Mouse (Mus musculus) left cerebral cortex, adult 2 months (tissue): ENCODE data around the gene Cpn1. TPM values are rescaled to one million over a fixed set of nuclear protein-coding genes. Genes with fewer than 3 reads are reported as not detected.
A peak's percentile ranks its signal among the peaks of the same experiment; 100 is the strongest.

ENCODE experiments used
- DNase-seq, 2 experiments: peaks; one replicate each; pipeline ENCODE4 v3.0.0; 2021 to 2022; ENCODE audit warnings: low spot score in 2 of 2, mixed read lengths in 1 of 2; ENCODE audit errors: extremely low spot score in 1 of 2
- H3K27ac ChIP-seq: fragments of 200-600 bp; 2 replicates; pipeline ENCODE4 v1.8.1; 2022
- H3K4me3 ChIP-seq: fragments of 200-600 bp; 2 replicates; pipeline ENCODE4 v1.8.1; 2022
- CTCF ChIP-seq: fragments of 200-600 bp; IDR thresholded peaks from 2 replicates; pipeline ENCODE4 v1.8.1; 2022; ENCODE audit warnings: antibody characterized with exemption, mild to moderate bottlenecking, moderate library complexity
- intact Hi-C: fragments of 180-260 bp; cut with DNase I; formaldehyde crosslinking; loops from one replicate; pipeline ENCODE4 v1.15.1; 2025
- total RNA-seq, 2 experiments: library from RNA; stranded (reverse); gene quantifications; 2 replicates each; pipeline ENCODE4 v1.2.3; 2021

The Cpn1 gene
- total RNA-seq, 2 experiments from 2014 or later = 0.16 TPM

- Histone ChIP-seq H3K27ac (no peak overlapping the region), H3K4me3 (no peak overlapping the region)
- no peak for TF ChIP-seq CTCF
- no peak for DNase-seq
- intact Hi-C loops = no loop called here
Observed at GRCm38 (mm10) chr19:43929869-43930268, 56.5 kb downstream of the Cpn1 start.

DNA sequence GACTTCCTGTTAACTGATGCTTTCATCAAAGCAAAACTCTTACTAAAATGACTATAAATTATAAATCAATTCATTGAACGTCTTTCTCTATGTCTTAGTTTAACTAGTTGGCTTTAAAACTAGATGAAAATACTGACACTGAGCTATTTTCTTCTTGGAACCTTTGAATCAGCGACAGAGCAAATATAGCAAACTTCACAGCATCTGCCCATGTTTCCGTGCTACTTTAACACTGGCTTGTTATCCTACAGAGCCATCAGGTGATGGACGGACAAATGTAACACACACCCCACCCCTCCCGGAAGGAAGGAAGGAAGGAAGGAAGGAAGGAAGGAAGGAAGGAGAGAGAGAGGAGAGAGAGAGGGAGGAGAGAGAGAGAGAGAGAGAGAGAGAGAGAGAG is 58.4 kb downstream of the Cpn1 start:
- intact Hi-C loops = no loop called here
- H3K27ac ChIP-seq = no peak overlapping the region
- H3K4me3 ChIP-seq = no peak overlapping the region
- TF ChIP-seq CTCF = no peak
- no peak for DNase-seq

DNA sequence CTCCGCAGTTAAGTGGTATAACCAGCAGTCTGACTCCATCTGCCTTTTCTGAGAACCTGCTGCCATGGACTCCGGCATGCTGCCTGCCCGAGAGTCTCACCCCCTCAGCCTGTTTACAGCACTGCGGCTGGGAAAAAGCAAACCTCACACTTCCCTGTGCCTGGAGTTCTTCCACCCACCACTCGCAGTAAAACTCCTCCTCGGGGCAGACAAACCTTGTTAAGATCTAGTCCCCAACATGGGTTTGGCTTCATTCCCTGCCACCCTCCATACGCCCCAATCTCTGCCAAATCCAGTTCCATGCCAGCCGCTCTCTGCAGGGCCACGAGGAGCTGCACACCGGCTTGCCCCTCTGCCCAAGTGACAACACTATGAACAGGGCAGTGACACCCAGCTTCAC is 59.3 kb downstream of the Cpn1 start:
- intact Hi-C loops = no loop called here
- H3K4me3 ChIP-seq = no peak overlapping the region
- H3K27ac ChIP-seq = peak overlapping the region; percentile 65; the same call in 1 of the 2 replicates
- peak; percentile 22 to 45 for DNase-seq
- TF ChIP-seq CTCF = no peak; the same call in 1 of the 2 replicates

- no peak for DNase-seq
- Histone ChIP-seq H3K27ac (peak overlapping the region; percentile 65; the same call in 1 of the 2 replicates), H3K4me3 (no peak overlapping the region)
- TF ChIP-seq CTCF = no peak
- intact Hi-C loops = no loop called here
Observed at GRCm38 (mm10) chr19:43926141-43926987, 60.0 kb downstream of the Cpn1 start.

DNA sequence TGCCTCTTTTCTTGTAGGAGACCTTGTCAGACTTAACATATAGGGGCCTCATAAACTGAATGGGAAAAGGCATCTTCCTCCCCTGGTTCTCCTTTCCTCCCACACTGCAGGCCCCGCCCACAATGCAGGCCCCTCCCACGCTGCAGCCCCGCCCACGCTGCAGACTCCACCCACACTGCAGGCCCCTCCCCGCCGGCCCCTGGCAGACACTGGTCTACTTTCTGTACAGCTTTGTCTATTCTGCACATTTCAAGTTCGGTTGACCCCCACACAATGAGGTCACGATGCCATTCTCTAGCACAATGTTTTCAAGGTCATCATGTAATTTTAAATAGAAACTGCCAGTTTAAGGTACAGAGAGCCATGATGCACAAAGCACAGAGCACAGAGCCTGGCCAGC is 62.0 kb downstream of the Cpn1 start:
- no peak for TF ChIP-seq CTCF
- no peak for DNase-seq
- H3K27ac ChIP-seq = no peak overlapping the region
- H3K4me3 ChIP-seq = no peak overlapping the region
- intact Hi-C loops = no loop called here

- peak; percentile 8 for TF ChIP-seq CTCF
- DNase-seq = no peak
- H3K4me3 ChIP-seq = no peak overlapping the region
- intact Hi-C loops = no loop called here
- H3K27ac ChIP-seq = no peak overlapping the region
Observed at GRCm38 (mm10) chr19:43922963-43923362, 63.4 kb downstream of the Cpn1 start.

- TF ChIP-seq CTCF = no peak
- intact Hi-C loops = no loop called here
- Histone ChIP-seq H3K27ac (no peak overlapping the region), H3K4me3 (no peak overlapping the region)
- no peak for DNase-seq
Observed at GRCm38 (mm10) chr19:43921410-43921809, 64.9 kb downstream of the Cpn1 start.

DNA sequence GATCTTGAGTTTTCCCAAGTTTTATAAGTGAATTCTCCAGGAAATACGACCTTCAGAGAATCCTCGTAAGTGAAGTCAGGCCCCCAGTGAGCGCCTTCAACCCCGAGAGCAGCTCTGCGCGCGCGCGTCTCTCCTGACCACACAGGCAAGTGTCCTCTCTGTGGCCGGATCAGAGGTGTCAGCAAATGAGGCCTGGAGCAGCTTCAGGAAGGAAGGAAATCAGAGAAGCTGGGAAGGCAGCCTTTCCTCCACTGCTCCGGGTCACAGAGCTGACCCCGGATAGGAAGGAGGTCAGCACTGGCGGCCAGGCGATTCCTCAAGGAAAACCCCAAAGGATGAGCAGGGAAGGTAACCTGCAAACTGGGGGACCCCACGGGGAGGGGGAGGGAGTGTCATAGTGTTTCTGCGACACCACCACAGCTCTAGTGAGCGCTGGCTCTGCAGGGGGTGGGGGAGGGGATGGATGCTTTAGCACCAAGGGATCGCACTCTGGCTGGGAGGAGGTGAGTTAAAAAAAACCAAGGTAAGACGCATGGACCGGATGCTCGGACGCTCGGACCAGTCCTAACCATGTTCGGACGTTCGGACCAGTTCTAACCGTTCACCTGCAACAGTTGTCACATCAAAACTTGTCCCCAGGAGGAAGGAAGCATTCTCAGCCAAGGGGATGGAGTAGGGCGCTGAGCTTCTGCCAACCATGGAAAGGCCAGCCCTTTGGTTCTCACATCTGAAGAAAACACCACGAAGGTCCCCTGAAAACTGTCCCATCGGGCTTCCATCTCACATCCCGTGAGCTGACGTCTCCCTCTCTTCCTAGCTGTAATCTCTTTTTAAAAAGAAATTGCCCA is 65.7 kb downstream of the Cpn1 start:
- DNase-seq = no peak
- H3K27ac ChIP-seq = no peak overlapping the region
- H3K4me3 ChIP-seq = no peak overlapping the region
- no peak for TF ChIP-seq CTCF
- intact Hi-C loops = no loop called here

- TF ChIP-seq CTCF = no peak
- DNase-seq = no peak
- intact Hi-C loops = no loop called here
- Histone ChIP-seq H3K27ac (no peak overlapping the region), H3K4me3 (no peak overlapping the region)
Observed at GRCm38 (mm10) chr19:43919841-43920240, 66.5 kb downstream of the Cpn1 start.

GRCm38 (mm10) chr19:43918834-43919233 is 67.5 kb downstream of the Cpn1 start:
- intact Hi-C loops = no loop called here
- Histone ChIP-seq H3K4me3 (no peak overlapping the region), H3K27ac (no peak overlapping the region)
- TF ChIP-seq CTCF = no peak
- DNase-seq = no peak

- no peak for TF ChIP-seq CTCF
- DNase-seq = no peak
- Histone ChIP-seq H3K4me3 (no peak overlapping the region), H3K27ac (no peak overlapping the region)
- intact Hi-C loops = no loop called here
Observed at GRCm38 (mm10) chr19:43917763-43918162, 68.6 kb downstream of the Cpn1 start.

GRCm38 (mm10) chr19:43917406-43917691 is 69.0 kb downstream of the Cpn1 start:
- intact Hi-C loops = no loop called here

More at GRCm38 (mm10) chr19:43917406-43917691, 69.0 kb downstream of the Cpn1 start:
- TF ChIP-seq CTCF = no peak
- Histone ChIP-seq H3K4me3 (no peak overlapping the region), H3K27ac (no peak overlapping the region)
- no peak for DNase-seq
